Mouse (Mus musculus): Measurements from ENCODE around the gene Bloc1s3.

The Bloc1s3 gene

DNA sequence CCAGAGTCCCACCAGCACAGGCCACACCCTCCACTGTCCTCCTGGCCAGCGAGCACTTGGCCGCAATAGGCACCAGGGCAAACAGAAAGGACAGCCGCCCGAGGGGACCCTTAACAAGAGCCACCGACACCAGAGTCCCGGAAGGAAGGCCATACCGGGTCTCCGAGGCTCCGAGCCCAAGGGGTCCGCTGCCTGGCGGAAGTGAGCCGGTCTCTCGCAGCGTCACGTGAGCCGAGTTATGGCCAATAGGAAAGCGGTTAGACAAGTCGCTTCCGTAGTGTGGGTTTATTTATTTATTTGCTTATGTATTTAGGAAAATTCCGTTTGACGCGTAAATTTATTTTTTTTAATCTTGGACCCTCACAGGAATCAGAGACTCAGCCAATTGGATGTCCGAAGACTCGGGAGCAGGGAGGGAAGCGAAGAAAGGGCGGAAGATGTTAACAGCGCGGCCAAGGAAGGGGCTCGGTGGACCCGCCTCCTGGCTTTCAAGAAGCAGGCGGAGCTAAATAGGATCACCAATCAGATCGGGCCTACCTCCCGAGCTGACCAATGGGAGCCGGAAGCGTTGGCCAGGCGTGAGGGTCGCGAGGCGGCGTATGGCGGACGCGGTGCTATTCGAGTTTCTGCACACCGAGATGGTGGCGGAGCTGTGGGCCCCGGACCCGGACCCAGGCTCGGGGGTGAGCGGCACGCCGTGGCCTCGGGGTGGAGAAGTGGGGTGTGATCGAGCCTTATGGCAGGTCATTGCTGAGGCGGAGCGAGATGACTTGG is at the start of gene Bloc1s3, which contains the start of gene Trappc6a:
TSS of gene Bloc1s3 (minus strand) at position 218 of the 774 bp plus-strand sequence.
TSS of gene Trappc6a (plus strand) at position 246 of the 774 bp plus-strand sequence.
- peak; percentile 86 for DNase-seq (ENCODE audit: low spot score)

- no peak for DNase-seq (ENCODE audit: low spot score)
Measured at GRCm38 (mm10) chr7:19557086-19557485, 48.9 kb upstream of the Bloc1s3 start.

- no peak for DNase-seq (ENCODE audit: low spot score)
Measured at GRCm38 (mm10) chr7:19554168-19554567, 46.0 kb upstream of the Bloc1s3 start.

DNA sequence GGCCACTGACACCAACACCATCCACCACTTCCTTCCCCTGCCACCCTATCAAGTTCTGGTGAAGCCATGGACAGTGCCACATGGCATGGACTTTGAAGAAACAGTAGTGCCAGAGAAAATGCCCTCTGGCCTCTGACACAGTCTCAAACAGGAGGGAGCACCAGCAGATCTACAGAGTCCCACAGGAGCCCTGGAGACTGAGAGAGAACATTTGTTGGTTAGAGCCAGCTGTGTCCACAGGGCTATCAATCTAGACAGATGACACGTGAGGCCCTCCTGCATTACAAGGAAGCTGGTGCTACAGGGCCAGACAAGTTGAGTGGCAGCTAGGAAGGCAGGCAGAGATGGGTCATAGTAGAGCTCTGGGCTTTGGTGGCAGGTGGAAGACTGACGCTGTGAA is 44.3 kb upstream of the Bloc1s3 start:
- DNase-seq (ENCODE audit: low spot score): no peak

- DNase-seq (ENCODE audit: low spot score): no peak
Measured at GRCm38 (mm10) chr7:19551634-19552033, 43.5 kb upstream of the Bloc1s3 start.

DNA sequence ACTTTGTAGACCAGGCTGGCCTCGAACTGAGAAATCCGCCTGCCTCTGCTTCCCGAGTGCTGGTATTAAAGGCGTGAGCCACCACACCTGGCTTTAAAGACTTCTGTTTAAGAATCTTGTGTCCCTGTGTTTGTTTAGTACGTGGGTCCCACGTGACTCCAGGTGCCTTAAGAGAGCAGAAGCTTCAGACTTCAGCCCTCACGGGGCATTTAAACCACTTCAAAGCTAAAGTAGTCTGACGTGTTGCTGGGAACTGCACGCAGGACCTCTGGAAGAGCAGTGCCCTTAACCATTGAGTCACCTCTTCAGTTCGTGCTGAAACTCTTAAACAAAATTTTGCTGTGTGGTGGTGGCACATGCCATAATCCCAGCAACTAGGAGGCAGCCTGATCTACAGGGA is 41.2 kb upstream of the Bloc1s3 start:
- DNase-seq (ENCODE audit: low spot score): no peak

GRCm38 (mm10) chr7:19547344-19547969 is 39.3 kb upstream of the Bloc1s3 start:
- no peak for DNase-seq (ENCODE audit: low spot score)

DNA sequence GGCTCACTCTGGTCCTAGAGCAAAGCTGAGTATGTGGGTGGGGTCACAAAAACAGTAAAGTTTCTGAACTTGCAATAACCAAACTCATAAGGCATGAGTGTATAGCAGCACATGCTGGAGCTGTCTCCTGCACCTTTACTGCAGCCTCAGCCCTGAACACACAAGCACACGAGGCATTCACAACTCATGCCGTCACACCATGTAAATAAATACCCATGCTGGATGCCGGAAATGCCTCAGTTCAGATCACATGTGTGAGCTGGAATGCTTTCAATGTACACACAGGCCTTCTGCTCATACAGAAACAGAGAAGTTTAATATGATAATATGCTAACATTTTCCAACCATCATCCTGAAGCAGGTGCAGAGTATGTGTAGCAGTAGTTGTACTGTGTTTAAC is 37.8 kb upstream of the Bloc1s3 start:
- DNase-seq (ENCODE audit: low spot score): no peak

GRCm38 (mm10) chr7:19543584-19543983 is 35.4 kb upstream of the Bloc1s3 start:
- no peak for DNase-seq (ENCODE audit: low spot score)

- no peak for DNase-seq (ENCODE audit: low spot score)
Measured at GRCm38 (mm10) chr7:19542155-19542691, 34.1 kb upstream of the Bloc1s3 start.

DNA sequence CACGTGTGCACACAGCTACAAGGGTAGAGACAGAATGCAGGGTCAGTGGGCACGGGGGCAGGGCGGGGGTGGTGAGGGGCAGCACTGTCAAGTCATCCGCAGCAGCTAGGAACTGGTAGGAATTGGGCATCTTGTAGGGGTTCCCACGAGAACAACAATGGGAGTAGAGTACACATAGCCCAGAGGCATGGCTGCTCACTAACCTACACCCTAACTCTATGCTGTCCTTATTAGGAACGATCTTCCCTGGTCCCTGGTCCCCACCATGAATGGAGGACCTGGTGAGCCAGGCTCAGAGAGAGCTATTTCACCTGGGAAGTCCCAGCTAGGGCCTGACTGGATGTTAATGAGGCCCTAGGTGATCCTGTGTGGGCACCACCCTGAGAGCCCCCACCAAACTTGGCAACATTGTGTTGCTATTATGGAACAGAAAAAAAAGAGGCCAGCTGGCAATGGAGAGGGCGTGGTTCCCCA is 33.6 kb upstream of the Bloc1s3 start:
- no peak for DNase-seq (ENCODE audit: low spot score)

GRCm38 (mm10) chr7:19540771-19541566 is 32.8 kb upstream of the Bloc1s3 start:
- DNase-seq (ENCODE audit: low spot score): no peak

DNA sequence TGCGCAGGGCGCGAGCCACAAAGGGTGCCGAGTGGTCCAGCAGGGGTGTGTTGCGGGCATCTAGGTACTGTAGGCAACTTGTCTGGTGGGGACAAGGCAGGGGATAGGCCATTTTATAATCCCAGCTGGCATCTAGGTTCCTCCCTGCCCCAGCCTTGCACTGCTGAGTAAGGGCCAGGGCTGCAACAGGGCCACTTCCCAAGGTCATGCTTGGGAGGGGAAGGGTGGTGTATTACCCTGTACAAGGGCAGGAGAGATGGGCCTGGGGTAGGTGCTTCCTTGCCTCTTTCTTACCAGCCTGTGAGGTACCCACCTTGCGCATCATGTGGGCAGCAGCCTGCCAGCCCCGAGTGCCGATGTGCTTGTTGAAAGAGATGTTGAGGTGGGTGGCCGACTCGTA is 26.5 kb upstream of the Bloc1s3 start:
- DNase-seq (ENCODE audit: low spot score): no peak

- no peak for DNase-seq (ENCODE audit: low spot score)
Measured at GRCm38 (mm10) chr7:19532240-19532639, 24.1 kb upstream of the Bloc1s3 start.

GRCm38 (mm10) chr7:19531077-19531476 is 22.9 kb upstream of the Bloc1s3 start:
- DNase-seq (ENCODE audit: low spot score): no peak

DNA sequence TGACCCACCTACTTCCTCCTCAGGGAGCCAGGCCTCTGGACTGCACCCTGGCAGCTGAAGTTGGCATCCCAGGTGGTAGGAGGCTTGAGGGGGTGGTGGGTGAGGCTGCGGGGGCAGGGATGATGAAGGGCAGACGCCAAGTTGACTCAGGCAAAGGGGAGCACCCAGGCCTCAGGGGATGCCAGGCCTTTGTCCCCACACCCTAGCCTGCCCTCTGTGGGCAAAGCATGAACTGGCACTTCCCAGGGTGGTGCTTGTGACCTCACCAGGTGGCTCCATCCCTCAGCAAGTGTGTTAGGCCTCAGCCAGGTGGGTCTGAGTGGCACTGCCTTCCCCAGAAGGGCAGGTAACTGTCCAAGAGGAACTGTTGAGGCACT is 16.9 kb upstream of the Bloc1s3 start:
- no peak for DNase-seq (ENCODE audit: low spot score)

- DNase-seq (ENCODE audit: low spot score): no peak
Measured at GRCm38 (mm10) chr7:19524420-19525104, 16.4 kb upstream of the Bloc1s3 start.

GRCm38 (mm10) chr7:19523757-19524419 is 15.7 kb upstream of the Bloc1s3 start:
- peak; percentile 40 for DNase-seq (ENCODE audit: low spot score)

- no peak for DNase-seq (ENCODE audit: low spot score)
Measured at GRCm38 (mm10) chr7:19523017-19523756, 15.0 kb upstream of the Bloc1s3 start.

DNA sequence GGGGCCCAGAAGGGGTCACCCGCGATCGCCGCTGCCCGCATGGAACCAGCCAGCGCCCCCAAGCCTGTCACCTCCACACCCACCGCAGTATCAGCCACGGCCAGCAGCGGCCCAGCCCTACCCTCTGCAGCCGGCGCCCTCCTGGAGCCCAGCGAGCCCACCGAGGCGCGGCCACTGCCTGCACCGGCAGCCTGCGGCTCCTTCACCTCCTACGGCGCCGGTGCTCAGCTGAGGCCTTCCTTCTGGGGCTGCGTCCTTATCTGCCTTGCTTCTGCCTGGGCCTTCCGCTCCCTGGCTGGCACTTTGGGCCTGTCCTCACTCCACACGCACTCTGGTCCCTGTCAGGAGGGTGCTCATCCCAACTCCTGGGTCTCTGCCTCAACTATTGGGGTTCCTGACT is 11.9 kb upstream of the Bloc1s3 start:
- DNase-seq (ENCODE audit: low spot score): no peak
